Mouse (Mus musculus): ENCODE measurements around the gene Rasl10a.

DNA sequence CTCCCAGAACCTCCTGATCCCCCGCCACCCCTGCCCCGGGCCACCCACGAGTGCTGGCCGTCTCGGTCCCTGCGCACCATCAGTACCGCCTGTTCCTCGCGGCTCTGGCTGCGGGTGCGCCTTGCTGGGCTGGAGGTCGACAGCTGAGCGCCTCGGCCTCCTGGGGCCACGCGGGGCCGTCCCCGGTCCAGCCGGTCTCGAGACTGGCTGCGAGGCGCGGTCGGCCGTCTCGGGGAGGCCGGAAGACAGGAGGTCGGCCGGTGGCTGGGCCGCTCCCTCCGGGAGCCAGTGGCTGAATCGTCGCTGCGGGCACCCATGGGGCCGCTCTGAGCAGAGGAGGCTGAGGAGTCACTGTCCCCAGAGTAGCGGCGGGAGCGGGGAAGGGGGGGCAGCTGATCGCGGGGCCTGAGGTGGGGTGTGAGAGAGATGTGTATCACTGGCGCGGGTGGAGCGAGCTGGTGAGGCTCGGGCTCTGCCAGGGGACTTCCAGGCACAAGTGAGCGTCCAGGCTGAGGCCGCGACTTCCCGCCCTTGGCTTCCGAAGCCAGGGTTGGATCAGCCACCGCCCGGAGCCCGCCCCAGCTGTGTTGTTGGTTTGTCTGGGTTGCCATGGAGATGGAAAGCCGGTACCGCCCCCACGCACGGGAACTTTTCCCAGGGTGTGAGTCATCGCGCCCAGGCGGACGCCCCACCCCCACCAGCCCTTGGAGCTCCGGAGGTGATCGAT is 3.6 kb downstream of the Rasl10a start:
- TF ChIP-seq CTCF (IDR thresholded peaks at IDR 0.05; ENCODE audit: low read depth, low read length): no peak
- no peak for TF ChIP-seq POLR2A (IDR thresholded peaks at IDR 0.05; ENCODE audit: insufficient read depth, low read length)
- 0 out of 2 replicates have a peak, but pooled peaks have one; percentile 4 for TF ChIP-seq EP300 (IDR thresholded peaks at IDR 0.05; ENCODE audit: insufficient read depth, low read depth, low read length)

Measured in ES-Bruce4 (cell line).